Mouse (Mus musculus): Measurements from ENCODE around the gene Lingo1.

Gene Lingo1

DNA sequence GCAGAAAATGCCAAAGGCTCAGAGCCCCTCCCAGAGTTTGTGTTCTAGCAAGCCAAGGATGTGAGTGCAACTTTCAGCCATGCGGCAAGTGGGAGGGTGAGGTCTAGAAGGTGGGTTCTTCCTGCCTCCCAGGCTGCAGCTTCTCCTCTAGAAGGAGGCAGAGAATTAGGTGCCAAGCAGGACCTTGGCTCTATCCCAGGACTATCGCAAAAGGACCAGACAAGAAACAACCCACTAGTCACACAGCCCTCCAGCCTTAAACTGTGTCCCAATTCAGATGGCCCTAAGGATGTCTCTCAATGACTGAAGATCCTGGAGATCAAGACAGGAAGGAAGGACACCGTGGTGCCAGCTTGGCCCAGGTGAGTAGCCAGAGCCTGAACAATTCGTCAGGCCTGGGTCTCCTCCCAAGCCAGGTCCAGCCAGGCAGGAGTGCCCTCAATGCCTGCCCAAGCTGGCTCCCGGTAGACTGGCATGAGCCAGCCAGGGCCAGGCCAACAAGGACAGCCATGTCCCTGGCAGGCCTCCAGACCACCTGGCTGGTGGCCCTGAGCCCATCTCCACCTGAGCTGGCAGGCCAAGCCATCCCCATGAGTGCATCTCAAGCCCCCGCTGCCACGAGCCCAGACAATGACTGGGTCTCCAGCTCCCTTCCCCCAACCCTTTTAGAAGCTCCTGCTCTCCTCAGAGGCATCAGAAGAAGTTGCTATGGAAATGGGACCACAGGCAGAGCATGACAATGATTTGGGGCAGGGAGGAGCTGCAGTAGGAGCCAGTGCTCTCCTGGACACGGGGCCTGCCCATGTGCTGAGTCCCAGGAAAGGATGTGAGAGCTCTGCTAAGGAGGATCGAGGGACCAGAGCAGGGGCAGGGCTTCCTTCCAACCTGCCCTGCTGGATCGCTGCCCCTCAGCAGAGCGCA is 19.1 kb downstream of the Lingo1 start:
- no peak for DNase-seq (ENCODE audit: low spot score in 2 of 2)

GRCm38 (mm10) chr9:56775161-56775934 is 20.9 kb downstream of the Lingo1 start:
- DNase-seq (ENCODE audit: low spot score in 2 of 2): no peak

DNA sequence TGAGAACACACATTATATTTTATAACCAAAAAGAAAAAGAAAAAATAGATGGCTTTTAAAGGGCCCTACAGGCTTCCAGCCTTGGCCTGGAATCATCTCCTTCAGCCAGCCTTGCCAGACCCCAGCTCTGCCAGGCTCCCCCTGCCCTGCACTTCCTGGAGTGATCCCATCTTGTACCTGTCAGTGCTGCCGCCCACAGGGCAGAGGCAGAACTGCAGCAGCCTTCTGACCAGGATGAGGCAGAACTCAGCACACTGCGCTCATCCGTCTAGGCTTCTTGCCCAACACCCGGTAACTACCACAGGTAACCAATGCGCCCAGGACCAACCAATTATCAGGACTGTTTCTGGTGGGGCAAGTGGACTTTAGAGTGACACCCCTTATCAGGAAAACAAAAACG is 22.0 kb downstream of the Lingo1 start:
- DNase-seq (ENCODE audit: low spot score in 2 of 2): peak in 1 of 2 experiments; percentile 5

- no peak for DNase-seq (ENCODE audit: low spot score in 2 of 2)
Measured at GRCm38 (mm10) chr9:56773666-56774065, 22.6 kb downstream of the Lingo1 start.

DNA sequence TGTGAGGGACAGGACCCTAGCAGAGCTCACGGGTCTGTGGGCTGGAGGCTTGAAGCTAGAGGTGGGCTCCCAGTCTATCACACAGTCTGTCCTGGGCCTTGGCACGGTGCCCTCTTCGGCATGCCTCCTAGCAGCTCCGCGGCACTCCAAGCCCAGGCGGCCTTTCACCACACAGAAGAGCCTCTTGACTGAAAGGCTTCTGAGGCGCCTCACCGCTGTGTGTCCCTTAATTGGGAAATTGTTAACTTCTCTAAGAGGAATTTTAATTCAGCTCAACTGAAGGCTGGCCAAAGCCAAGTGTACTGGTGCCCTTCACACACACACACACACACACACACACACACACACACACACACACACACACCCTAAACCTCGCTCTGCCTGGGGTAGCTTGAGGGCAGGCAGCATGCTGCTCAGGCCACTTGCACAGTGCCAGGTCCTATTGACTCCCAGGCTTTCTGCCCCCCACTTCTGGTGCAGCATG is 28.6 kb downstream of the Lingo1 start:
- DNase-seq (ENCODE audit: low spot score in 2 of 2): no peak

GRCm38 (mm10) chr9:56766629-56767357 is 29.5 kb downstream of the Lingo1 start:
- no peak for DNase-seq (ENCODE audit: low spot score in 2 of 2)

GRCm38 (mm10) chr9:56762106-56762562 is 34.1 kb downstream of the Lingo1 start:
- no peak for DNase-seq (ENCODE audit: low spot score in 2 of 2)

GRCm38 (mm10) chr9:56757791-56758190 is 38.5 kb downstream of the Lingo1 start:
- no peak for DNase-seq (ENCODE audit: low spot score in 2 of 2)

DNA sequence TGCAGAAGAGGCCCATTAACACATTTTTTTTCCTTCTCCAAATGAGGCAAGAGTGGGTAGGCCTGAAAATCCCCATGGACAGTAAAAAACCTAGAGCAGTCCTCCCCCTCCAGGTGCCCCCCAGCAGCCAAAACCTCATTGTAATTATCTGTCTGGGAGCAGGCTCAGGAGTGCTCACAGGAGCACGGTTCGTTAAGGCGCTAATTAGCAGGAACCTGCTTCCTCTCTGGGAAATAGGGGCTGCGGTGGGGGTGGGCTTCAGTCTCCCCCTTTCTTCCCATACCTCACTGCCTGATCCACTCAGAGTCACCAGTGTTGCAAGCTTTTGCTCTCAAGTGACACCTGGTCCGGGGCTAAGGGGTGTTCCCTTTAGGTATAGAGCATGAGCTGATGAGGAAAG is 41.1 kb downstream of the Lingo1 start:
- DNase-seq (ENCODE audit: low spot score in 2 of 2): no peak

- DNase-seq (ENCODE audit: low spot score in 2 of 2): no peak
Measured at GRCm38 (mm10) chr9:56753386-56753785, 42.9 kb downstream of the Lingo1 start.

GRCm38 (mm10) chr9:56748056-56748455 is 48.2 kb downstream of the Lingo1 start:
- DNase-seq (ENCODE audit: low spot score in 2 of 2): no peak

DNA sequence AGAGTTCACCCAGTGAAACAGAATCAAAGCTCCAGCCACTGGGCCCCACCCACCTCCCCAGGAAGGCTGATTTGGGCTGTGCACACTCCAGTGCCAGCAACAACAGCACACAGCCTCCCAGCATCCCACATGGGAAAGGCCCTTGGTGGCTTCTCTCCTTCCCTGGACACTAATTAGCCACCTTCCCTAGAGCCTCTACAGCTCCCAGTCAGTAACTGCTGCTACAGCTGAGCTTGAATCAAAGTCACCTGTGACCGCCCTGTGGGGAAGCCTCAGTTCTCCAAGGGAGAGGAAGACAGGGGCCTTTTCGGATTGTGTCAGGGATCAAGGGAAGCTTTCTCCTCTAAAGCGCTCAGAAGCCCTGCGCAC is 49.4 kb downstream of the Lingo1 start:
- no peak for DNase-seq (ENCODE audit: low spot score in 2 of 2)

DNA sequence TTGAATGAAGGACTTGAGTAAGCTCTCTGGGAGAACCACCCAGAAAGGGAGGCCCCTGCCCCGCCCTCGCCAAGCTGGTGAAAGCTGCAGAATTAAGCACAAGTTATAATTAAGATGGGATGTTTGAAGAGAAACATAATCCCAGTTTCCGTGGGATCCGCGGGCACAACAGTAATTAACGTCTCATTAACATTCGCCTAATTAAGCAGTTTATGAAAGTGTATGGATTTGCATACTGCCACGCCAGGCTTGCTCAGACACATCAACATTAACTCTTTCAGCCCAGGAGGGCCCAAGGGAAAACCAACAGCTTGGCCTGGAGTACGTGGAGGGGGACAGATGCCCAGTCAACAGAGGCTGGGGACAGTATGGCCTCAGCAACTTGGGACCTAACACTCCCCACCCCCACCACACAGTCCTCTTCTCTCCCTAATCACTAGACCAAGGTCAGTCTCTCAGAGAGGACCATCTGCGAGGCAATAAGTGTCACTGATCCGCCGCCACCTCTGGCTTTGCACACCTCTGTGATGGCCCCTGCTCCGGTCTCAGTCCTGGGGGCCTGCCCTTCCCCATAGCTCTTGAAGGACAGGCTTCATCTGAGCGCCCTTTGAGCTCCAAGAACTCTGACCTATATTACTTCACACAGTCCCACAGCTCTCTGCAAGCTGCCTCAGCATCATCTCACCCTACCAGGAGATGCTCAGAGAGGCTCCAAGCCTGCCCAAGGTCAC is 49.9 kb downstream of the Lingo1 start:
- no peak for DNase-seq (ENCODE audit: low spot score in 2 of 2)

DNA sequence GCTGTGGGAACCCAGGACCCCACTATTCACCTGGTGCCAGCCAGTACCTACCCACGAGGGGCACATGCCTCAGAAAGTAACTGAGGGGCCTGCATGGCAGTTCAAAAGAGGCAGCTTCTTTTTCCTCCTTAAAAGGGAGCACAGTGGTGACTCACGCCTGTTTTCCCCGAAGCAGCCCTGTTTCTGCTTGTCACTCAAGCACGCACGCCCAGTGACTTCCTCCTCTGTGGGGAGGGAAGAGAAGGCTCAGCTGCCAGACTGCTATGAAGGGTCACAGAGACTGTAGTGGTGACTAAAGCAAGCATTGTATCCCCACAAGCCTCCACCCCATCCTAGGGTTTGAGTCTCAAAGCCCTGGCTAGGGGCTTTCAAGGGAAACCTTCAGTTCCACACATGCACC is 51.9 kb downstream of the Lingo1 start:
- DNase-seq (ENCODE audit: low spot score in 2 of 2): no peak

- no peak for DNase-seq (ENCODE audit: low spot score in 2 of 2)
Measured at GRCm38 (mm10) chr9:56739181-56739737, 57.0 kb downstream of the Lingo1 start.

DNA sequence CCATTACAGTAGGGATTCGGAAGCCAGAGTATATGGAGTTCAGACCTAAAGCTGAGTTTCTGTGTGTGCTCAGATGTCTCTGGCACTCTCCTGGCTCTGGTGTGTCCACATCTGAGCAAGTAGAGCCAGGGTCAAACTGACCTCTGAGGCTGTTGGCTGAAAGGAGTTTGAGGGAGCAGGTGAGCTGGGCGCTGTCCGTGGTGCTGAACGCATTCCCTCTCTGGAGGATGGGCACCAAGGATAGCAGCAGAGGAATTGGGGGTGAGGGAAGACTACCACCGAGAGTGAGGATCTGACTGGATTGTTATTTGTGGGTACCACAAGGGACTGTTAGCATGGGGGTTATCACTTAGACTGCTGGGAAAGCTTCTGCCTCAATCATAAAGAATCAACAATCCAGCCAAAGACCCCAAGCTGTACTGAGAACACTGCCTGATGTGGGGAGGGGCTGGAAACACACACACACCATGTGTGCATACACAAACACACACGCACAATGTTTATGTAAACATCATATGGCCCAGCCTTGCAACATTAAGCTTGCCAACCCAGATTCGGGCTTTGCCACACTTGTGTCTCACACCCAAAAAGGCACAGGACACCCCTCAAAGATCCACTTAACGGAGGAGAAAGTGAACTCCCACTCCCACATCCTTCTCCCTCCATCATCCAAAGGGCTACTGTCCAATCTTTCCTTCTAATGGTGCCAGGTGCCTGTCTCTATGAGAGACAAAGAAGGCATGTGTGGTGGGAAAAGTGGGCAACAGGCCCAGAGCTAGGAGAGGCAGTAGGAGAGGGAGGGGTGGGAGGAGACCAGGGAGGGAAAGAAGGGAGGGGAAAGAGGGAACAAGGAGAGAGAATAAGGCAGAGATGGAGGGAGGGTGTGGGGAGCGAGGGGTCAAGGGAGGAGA is 57.8 kb downstream of the Lingo1 start:
- no peak for DNase-seq (ENCODE audit: low spot score in 2 of 2)

DNA sequence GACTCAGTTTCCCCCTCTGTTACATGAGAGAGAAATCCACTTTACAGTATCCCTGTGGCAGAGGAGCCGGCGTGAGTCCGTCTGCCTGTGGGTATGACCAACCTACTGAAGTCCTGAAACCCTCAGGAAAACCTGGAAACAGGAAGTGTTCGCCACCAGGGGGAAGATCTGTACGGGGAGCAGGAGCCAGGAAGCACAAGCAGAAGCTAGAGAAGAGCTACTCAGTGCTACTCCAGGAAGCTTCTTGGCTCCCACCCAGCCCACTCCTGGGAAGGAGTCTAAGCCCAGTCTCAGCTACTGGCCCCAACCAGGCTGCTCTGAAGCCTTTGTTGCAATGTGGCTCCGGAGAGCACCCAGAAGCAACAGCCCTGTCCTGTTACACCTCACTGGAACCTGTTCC is 61.9 kb downstream of the Lingo1 start:
- DNase-seq (ENCODE audit: low spot score in 2 of 2): no peak

DNA sequence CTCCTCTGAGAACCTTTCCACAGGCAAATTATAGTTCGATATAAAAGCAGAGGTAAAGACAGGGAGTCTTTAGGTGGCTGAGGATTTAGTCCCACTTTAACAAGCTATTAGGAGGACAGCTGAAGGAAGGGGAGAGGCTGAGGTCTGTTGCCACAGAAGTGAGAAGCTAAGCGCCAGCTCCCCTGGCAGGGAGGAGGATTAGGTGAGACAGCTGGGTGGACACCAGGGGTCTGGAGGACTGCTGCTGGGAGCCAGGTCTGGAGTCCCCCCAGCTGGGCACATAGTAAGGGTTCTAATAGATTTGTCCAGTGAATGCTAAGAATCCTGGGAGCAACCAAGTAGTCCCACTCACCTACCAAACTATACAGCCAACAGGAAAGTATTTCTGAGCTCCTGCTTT is 65.3 kb downstream of the Lingo1 start:
- no peak for DNase-seq (ENCODE audit: low spot score in 2 of 2)

DNA sequence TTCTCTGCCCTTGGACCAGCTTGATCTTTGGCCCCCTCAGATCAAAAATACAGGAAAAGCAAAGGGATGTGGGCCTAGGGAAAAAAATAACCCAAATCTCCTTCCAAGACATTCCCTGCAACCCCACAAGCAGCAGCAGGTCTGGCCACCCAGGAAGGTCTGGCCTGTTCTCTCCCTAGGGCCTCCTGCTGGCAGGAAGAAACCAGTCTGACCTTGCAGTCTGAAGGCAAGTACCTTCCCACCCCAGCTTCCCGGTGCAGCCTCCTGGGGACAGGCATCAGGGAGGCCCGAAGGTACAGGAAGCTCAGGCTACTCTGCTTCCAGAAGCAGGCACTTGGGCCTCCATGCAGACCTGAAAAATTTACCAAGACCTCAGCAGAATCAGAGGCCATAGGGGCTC is 67.1 kb downstream of the Lingo1 start:
- no peak for DNase-seq (ENCODE audit: low spot score in 2 of 2)

Data from natural killer cell, adult 2 months (primary cell).